Mouse (Mus musculus): ENCODE data around the gene Htr1f.
"Not testable (repeated sequence)": the region's sequence is repeated elsewhere in the genome, so short reads cannot be mapped to it uniquely, and the experiment has no call there.

Gene Htr1f

GRCm38 (mm10) chr16:65105184-65105931 is at the start of gene Htr1f:
Gene Htr1f (minus strand): TSS chr16:65105854.
- no peak for DNase-seq (ENCODE audit: low spot score)

- no peak for DNase-seq (ENCODE audit: low spot score)
Observed at GRCm38 (mm10) chr16:65139771-65140170, 34.1 kb upstream of the Htr1f start.

GRCm38 (mm10) chr16:65129391-65129790 is 23.7 kb upstream of the Htr1f start:
- DNase-seq (ENCODE audit: low spot score), result no peak

GRCm38 (mm10) chr16:65127846-65128245 is 22.2 kb upstream of the Htr1f start:
- DNase-seq (ENCODE audit: low spot score), result no peak

- DNase-seq (ENCODE audit: low spot score), result no peak
Observed at GRCm38 (mm10) chr16:65112221-65112620, 6.6 kb upstream of the Htr1f start.

- DNase-seq (ENCODE audit: low spot score), result no peak
Observed at GRCm38 (mm10) chr16:65093552-65093951, 12.1 kb downstream of the Htr1f start.

- no peak for DNase-seq (ENCODE audit: low spot score)
Observed at GRCm38 (mm10) chr16:65083475-65083874, 22.2 kb downstream of the Htr1f start.

GRCm38 (mm10) chr16:65069867-65070266 is 35.8 kb downstream of the Htr1f start:
- no peak for DNase-seq (ENCODE audit: low spot score)

GRCm38 (mm10) chr16:65066264-65066663 is 39.4 kb downstream of the Htr1f start:
- no peak for DNase-seq (ENCODE audit: low spot score)

GRCm38 (mm10) chr16:65037660-65038425 is 67.8 kb downstream of the Htr1f start:
- not testable (repeated sequence) for DNase-seq (ENCODE audit: low spot score)

- DNase-seq (ENCODE audit: low spot score), result peak; percentile 17
Observed at GRCm38 (mm10) chr16:65029675-65030074, 76.0 kb downstream of the Htr1f start.

- no peak for DNase-seq (ENCODE audit: low spot score)
Observed at GRCm38 (mm10) chr16:65022364-65022763, 83.3 kb downstream of the Htr1f start.

GRCm38 (mm10) chr16:65018710-65019109 is 86.9 kb downstream of the Htr1f start:
- no peak for DNase-seq (ENCODE audit: low spot score)

GRCm38 (mm10) chr16:65018134-65018533 is 87.5 kb downstream of the Htr1f start:
- no peak for DNase-seq (ENCODE audit: low spot score)

GRCm38 (mm10) chr16:65017566-65017965 is 88.1 kb downstream of the Htr1f start:
- no peak for DNase-seq (ENCODE audit: low spot score)

GRCm38 (mm10) chr16:65015241-65015640 is 90.4 kb downstream of the Htr1f start:
- no peak for DNase-seq (ENCODE audit: low spot score)

- no peak for DNase-seq (ENCODE audit: low spot score)
Observed at GRCm38 (mm10) chr16:65001993-65002821, 103.4 kb downstream of the Htr1f start.

GRCm38 (mm10) chr16:64989279-64989800 is 116.3 kb downstream of the Htr1f start:
- DNase-seq (ENCODE audit: low spot score), result no peak

GRCm38 (mm10) chr16:64987564-64987963 is 118.1 kb downstream of the Htr1f start:
- DNase-seq (ENCODE audit: low spot score), result no peak

- DNase-seq (ENCODE audit: low spot score), result no peak
Observed at GRCm38 (mm10) chr16:64987049-64987448, 118.6 kb downstream of the Htr1f start.

GRCm38 (mm10) chr16:64974636-64975035 is 131.0 kb downstream of the Htr1f start:
- DNase-seq (ENCODE audit: low spot score), result no peak

Data from MN1 (cell line).